Mouse (Mus musculus) forebrain, embryonic 12.5 days (tissue): Measurements from ENCODE around the gene Mn1. TPM values are rescaled to one million over a fixed set of nuclear protein-coding genes. Genes with fewer than 3 reads are reported as not detected.

ENCODE experiments used
- ATAC-seq: fragments of 200-750 bp; cut with Nextera tagmentation; 2 replicates; pipeline ENCODE4 v1.8.0; 2017; ENCODE audit warnings: moderate TSS enrichment; ENCODE audit not compliant: low FRiP score
- H3K27ac ChIP-seq: fragments of 300-500 bp; sonication (generic); 2 replicates; pipeline ENCODE4 v1.5.1; 2016; ENCODE audit warnings: mild to moderate bottlenecking
- H3K27me3 ChIP-seq: fragments of 300-500 bp; sonication (generic); 2 replicates; pipeline ENCODE4 v1.6.1; 2016; ENCODE audit warnings: mild to moderate bottlenecking
- H3K36me3 ChIP-seq: fragments of 300-500 bp; sonication (generic); replicated peaks from 2 replicates; pipeline ENCODE4 v1.6.1; 2016; ENCODE audit warnings: mild to moderate bottlenecking
- H3K4me1 ChIP-seq: fragments of 300-500 bp; sonication (generic); 2 replicates; pipeline ENCODE4 v1.6.1; 2016
- H3K4me2 ChIP-seq: fragments of 300-500 bp; sonication (generic); 2 replicates; pipeline ENCODE4 v1.6.1; 2016; ENCODE audit warnings: mild to moderate bottlenecking, moderate library complexity
- H3K4me3 ChIP-seq: fragments of 300-500 bp; sonication (generic); replicated peaks from 2 replicates; pipeline ENCODE4 v1.5.1; 2016; ENCODE audit warnings: mild to moderate bottlenecking
- H3K9ac ChIP-seq: fragments of 300-500 bp; sonication (generic); 2 replicates; pipeline ENCODE4 v1.6.1; 2016; ENCODE audit warnings: mild to moderate bottlenecking
- H3K9me3 ChIP-seq: fragments of 300-500 bp; sonication (generic); 2 replicates; pipeline ENCODE4 v1.6.1; 2016
- WGBS: fragments of 180-500 bp; shearing (Covaris S2); methylation state at CpG from one replicate; pipeline ENCODE4 v1.1.7; 2016; 5-methylcytosine and 5-hydroxymethylcytosine counted together
- polyA plus RNA-seq: library from polyadenylated mRNA; unstranded; fragments of >200 nt; fragmentation: Nextera tagmentation; extraction: Ambion mirVana; gene quantifications from 2 replicates; pipeline ENCODE4 v1.2.1, GENCODE M21; 2016

The Mn1 gene
- polyA plus RNA-seq, 1 experiment from 2014 or later, result 55.8 TPM

GRCm38 (mm10) chr5:111469195-111469882 lies 52.2 kb downstream of the Mn1 start:
- Histone ChIP-seq H3K4me2 (no peak overlapping the region), H3K27me3 (no peaks in the 10 kb centered on the region), H3K36me3 (no peaks in the 10 kb centered on the region), H3K4me1 (peaks cover 6% of the 10 kb centered on the region), H3K4me3 (no peak overlapping the region), H3K9ac (no peak overlapping the region), H3K9me3 (no peaks in the 10 kb centered on the region), H3K27ac (no peak overlapping the region)
- ATAC-seq, result no peak
- WGBS, result 88% methylated on average over 7 of the region's 7 CpGs

- 89% methylated on average over 4 of the region's 4 CpGs for WGBS
- ATAC-seq, result no peak
Observed at GRCm38 (mm10) chr5:111470875-111471274, 53.7 kb downstream of the Mn1 start.

GRCm38 (mm10) chr5:111473425-111473824 lies 56.3 kb downstream of the Mn1 start:
- Histone ChIP-seq H3K27me3 (no peaks in the 10 kb centered on the region), H3K36me3 (no peaks in the 10 kb centered on the region), H3K4me2 (no peak overlapping the region), H3K9me3 (0 out of 2 replicates have a peak, but pooled peaks cover 3% of the 10 kb centered on the region), H3K4me3 (no peak overlapping the region), H3K27ac (no peak overlapping the region), H3K9ac (no peak overlapping the region), H3K4me1 (no peaks in the 10 kb centered on the region; the same call in 1 of the 2 replicates)
- WGBS, result 87% methylated on average over 11 of the region's 11 CpGs
- ATAC-seq, result no peak

More at GRCm38 (mm10) chr5:111470875-111471274, 53.7 kb downstream of the Mn1 start:
- peaks cover 4% of the 10 kb centered on the region for H3K4me1 ChIP-seq
- no peaks in the 10 kb centered on the region for H3K9me3 ChIP-seq
- H3K9ac ChIP-seq, result no peak overlapping the region
- H3K27ac ChIP-seq, result no peak overlapping the region
- H3K27me3 ChIP-seq, result no peaks in the 10 kb centered on the region
- no peaks in the 10 kb centered on the region for H3K36me3 ChIP-seq
- no peak overlapping the region for H3K4me3 ChIP-seq
- H3K4me2 ChIP-seq, result no peak overlapping the region

GRCm38 (mm10) chr5:111475721-111476120 lies 58.6 kb downstream of the Mn1 start:
- Histone ChIP-seq H3K4me3 (no peak overlapping the region), H3K4me2 (no peak overlapping the region), H3K27me3 (no peaks in the 10 kb centered on the region), H3K36me3 (no peaks in the 10 kb centered on the region), H3K9ac (no peak overlapping the region), H3K9me3 (0 out of 2 replicates have a peak, but pooled peaks cover 3% of the 10 kb centered on the region), H3K4me1 (no peaks in the 10 kb centered on the region; the same call in 1 of the 2 replicates), H3K27ac (no peak overlapping the region)
- WGBS, result 57% methylated on average over 4 of the region's 5 CpGs
- no peak for ATAC-seq

GRCm38 (mm10) chr5:111476141-111476540 lies 59.0 kb downstream of the Mn1 start:
- ATAC-seq, result no peak
- Histone ChIP-seq H3K27ac (no peak overlapping the region), H3K4me1 (no peaks in the 10 kb centered on the region; the same call in 1 of the 2 replicates), H3K9ac (no peak overlapping the region), H3K27me3 (no peaks in the 10 kb centered on the region), H3K4me3 (no peak overlapping the region), H3K9me3 (0 out of 2 replicates have a peak, but pooled peaks cover 3% of the 10 kb centered on the region), H3K4me2 (no peak overlapping the region), H3K36me3 (no peaks in the 10 kb centered on the region)
- 85% methylated on average over 6 of the region's 6 CpGs for WGBS

- H3K9ac ChIP-seq, result no peak overlapping the region
- H3K4me2 ChIP-seq, result no peak overlapping the region
- H3K27ac ChIP-seq, result no peak overlapping the region
- H3K9me3 ChIP-seq, result peaks cover 10% of the 10 kb centered on the region; the same call in 1 of the 2 replicates
- no peaks in the 10 kb centered on the region for H3K36me3 ChIP-seq
- no peak for ATAC-seq
- 88% methylated on average over 4 of the region's 4 CpGs for WGBS
- H3K27me3 ChIP-seq, result no peaks in the 10 kb centered on the region
- H3K4me3 ChIP-seq, result no peak overlapping the region
- 0 out of 2 replicates have a peak, but pooled peaks cover 3% of the 10 kb centered on the region for H3K4me1 ChIP-seq
Observed at GRCm38 (mm10) chr5:111485907-111486306, 68.7 kb downstream of the Mn1 start.

GRCm38 (mm10) chr5:111489022-111489616 lies 72.0 kb downstream of the Mn1 start:
- H3K36me3 ChIP-seq, result no peaks in the 10 kb centered on the region
- H3K4me2 ChIP-seq, result no peak overlapping the region
- no peaks in the 10 kb centered on the region for H3K27me3 ChIP-seq
- no peak overlapping the region for H3K4me3 ChIP-seq
- no peak overlapping the region for H3K27ac ChIP-seq
- ATAC-seq, result peak; percentile 82
- 58% methylated on average over 7 of the region's 7 CpGs for WGBS
- no peak overlapping the region for H3K9ac ChIP-seq
- H3K4me1 ChIP-seq, result 0 out of 2 replicates have a peak, but pooled peaks cover 3% of the 10 kb centered on the region
- H3K9me3 ChIP-seq, result no peaks in the 10 kb centered on the region

GRCm38 (mm10) chr5:111490599-111490998 lies 73.4 kb downstream of the Mn1 start:
- Histone ChIP-seq H3K4me2 (no peak overlapping the region), H3K9me3 (no peaks in the 10 kb centered on the region), H3K4me3 (no peak overlapping the region), H3K27me3 (no peaks in the 10 kb centered on the region), H3K36me3 (no peaks in the 10 kb centered on the region), H3K4me1 (0 out of 2 replicates have a peak, but pooled peaks cover 3% of the 10 kb centered on the region), H3K27ac (no peak overlapping the region), H3K9ac (no peak overlapping the region)
- 69% methylated on average over 4 of the region's 4 CpGs for WGBS
- no peak for ATAC-seq

GRCm38 (mm10) chr5:111491485-111491884 lies 74.3 kb downstream of the Mn1 start:
- Histone ChIP-seq H3K4me3 (no peak overlapping the region), H3K4me1 (peaks cover 7% of the 10 kb centered on the region), H3K4me2 (no peak overlapping the region), H3K36me3 (no peaks in the 10 kb centered on the region), H3K9me3 (no peaks in the 10 kb centered on the region), H3K9ac (no peak overlapping the region), H3K27ac (no peak overlapping the region), H3K27me3 (no peaks in the 10 kb centered on the region)
- ATAC-seq, result no peak
- WGBS, result 82% methylated on average over 1 of the region's 1 CpGs

GRCm38 (mm10) chr5:111500036-111500435 lies 82.9 kb downstream of the Mn1 start:
- no peaks in the 10 kb centered on the region for H3K36me3 ChIP-seq
- ATAC-seq, result no peak
- H3K4me3 ChIP-seq, result no peak overlapping the region
- no peak overlapping the region for H3K9ac ChIP-seq
- peaks cover 13% of the 10 kb centered on the region for H3K4me1 ChIP-seq
- H3K27me3 ChIP-seq, result no peaks in the 10 kb centered on the region
- H3K27ac ChIP-seq, result no peak overlapping the region
- H3K9me3 ChIP-seq, result no peaks in the 10 kb centered on the region
- H3K4me2 ChIP-seq, result no peak overlapping the region
- 82% methylated on average over 3 of the region's 3 CpGs for WGBS

GRCm38 (mm10) chr5:111501691-111502441 lies 84.7 kb downstream of the Mn1 start:
- no peak overlapping the region for H3K4me3 ChIP-seq
- H3K9me3 ChIP-seq, result no peaks in the 10 kb centered on the region
- H3K36me3 ChIP-seq, result no peaks in the 10 kb centered on the region
- H3K27ac ChIP-seq, result no peak overlapping the region
- H3K9ac ChIP-seq, result no peak overlapping the region
- 84% methylated on average over 13 of the region's 13 CpGs for WGBS
- no peak for ATAC-seq
- peaks cover 11% of the 10 kb centered on the region for H3K4me1 ChIP-seq
- H3K4me2 ChIP-seq, result no peak overlapping the region
- H3K27me3 ChIP-seq, result no peaks in the 10 kb centered on the region

GRCm38 (mm10) chr5:111505241-111505640 lies 88.1 kb downstream of the Mn1 start:
- no peak overlapping the region for H3K4me3 ChIP-seq
- H3K4me1 ChIP-seq, result peaks cover 42% of the 10 kb centered on the region
- H3K36me3 ChIP-seq, result no peaks in the 10 kb centered on the region
- no peak overlapping the region for H3K4me2 ChIP-seq
- no peaks in the 10 kb centered on the region for H3K27me3 ChIP-seq
- no peak overlapping the region for H3K9ac ChIP-seq
- H3K9me3 ChIP-seq, result no peaks in the 10 kb centered on the region
- 89% methylated on average over 6 of the region's 6 CpGs for WGBS
- H3K27ac ChIP-seq, result no peak overlapping the region
- ATAC-seq, result no peak
